Mouse (Mus musculus) embryonic facial prominence, embryonic 13.5 days (tissue): ENCODE data around the gene Abcc8. TPM values are rescaled to one million over a fixed set of nuclear protein-coding genes. Genes with fewer than 3 reads are reported as not detected.
A peak's percentile ranks its signal among the peaks of the same experiment; 100 is the strongest.

ENCODE experiments used
- ATAC-seq: fragments of 200-750 bp; cut with Nextera tagmentation; 2 replicates; pipeline ENCODE4 v1.8.0; 2017; ENCODE audit warnings: low read depth; ENCODE audit not compliant: insufficient number of reproducible peaks, insufficient read depth, low FRiP score, low TSS enrichment
- H3K27ac ChIP-seq: fragments of 300-500 bp; sonication (generic); 2 replicates; pipeline ENCODE4 v1.5.1; 2015; ENCODE audit warnings: moderate library complexity, mild to moderate bottlenecking, inconsistent platforms
- H3K27me3 ChIP-seq: fragments of 300-500 bp; sonication (generic); 2 replicates; pipeline ENCODE4 v1.6.1; 2015; ENCODE audit warnings: mild to moderate bottlenecking, inconsistent platforms
- H3K36me3 ChIP-seq: fragments of 300-500 bp; sonication (generic); 2 replicates; pipeline ENCODE4 v1.6.1; 2015; ENCODE audit warnings: mild to moderate bottlenecking, inconsistent platforms
- H3K4me1 ChIP-seq: fragments of 300-500 bp; sonication (generic); 2 replicates; pipeline ENCODE4 v1.6.1; 2015; ENCODE audit warnings: inconsistent platforms
- H3K4me2 ChIP-seq: fragments of 300-500 bp; sonication (generic); 2 replicates; pipeline ENCODE4 v1.6.1; 2015; ENCODE audit warnings: moderate library complexity, mild to moderate bottlenecking, inconsistent platforms
- H3K4me3 ChIP-seq: fragments of 300-500 bp; sonication (generic); 2 replicates; pipeline ENCODE4 v1.5.1; 2015; ENCODE audit warnings: mild to moderate bottlenecking, inconsistent platforms
- H3K9ac ChIP-seq: fragments of 300-500 bp; sonication (generic); 2 replicates; pipeline ENCODE4 v1.6.1; 2015; ENCODE audit warnings: mild to moderate bottlenecking, inconsistent platforms
- H3K9me3 ChIP-seq: fragments of 300-500 bp; sonication (generic); 2 replicates; pipeline ENCODE4 v1.6.1; 2016; ENCODE audit warnings: inconsistent platforms
- WGBS: fragments of 180-500 bp; shearing (Covaris S2); methylation state at CpG from one replicate; pipeline ENCODE4 v1.1.7; 2015; ENCODE audit warnings: mixed read lengths; 5-methylcytosine and 5-hydroxymethylcytosine counted together
- polyA plus RNA-seq: library from polyadenylated mRNA; unstranded; fragments of >200 nt; fragmentation: Nextera tagmentation; extraction: Ambion mirVana; gene quantifications from 2 replicates; pipeline ENCODE4 v1.2.1, GENCODE M21; 2015

The Abcc8 gene
- polyA plus RNA-seq, 1 experiment from 2014 or later = 1.8 TPM

DNA sequence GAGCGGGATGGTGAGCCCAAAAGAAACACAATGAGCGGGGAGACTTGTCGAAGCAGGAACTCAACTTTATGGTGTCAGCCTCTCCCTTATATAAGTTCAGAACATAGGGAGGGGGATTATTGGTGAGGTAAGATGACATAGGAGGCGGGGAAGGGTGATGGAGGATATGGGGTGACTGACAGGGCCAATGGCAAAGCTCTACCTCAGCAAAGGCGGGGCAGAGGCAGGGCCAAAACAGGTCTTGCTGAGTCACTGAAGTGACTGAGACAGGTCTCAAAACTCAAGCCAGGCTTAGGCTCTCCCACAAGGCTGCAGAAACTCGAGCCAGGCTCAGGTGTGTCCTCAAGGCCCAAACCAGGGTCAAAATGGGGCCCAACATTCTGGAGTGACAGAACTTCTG is 93.5 kb downstream of the Abcc8 start:
- Histone ChIP-seq H3K4me3 (no peak overlapping the region), H3K4me2 (no peak overlapping the region), H3K27me3 (0 out of 2 replicates have a peak, but pooled peaks cover 2% of the 10 kb centered on the region), H3K36me3 (peaks cover 36% of the 10 kb centered on the region), H3K27ac (no peak overlapping the region), H3K9ac (no peak overlapping the region), H3K4me1 (0 out of 2 replicates have a peak, but pooled peaks cover 4% of the 10 kb centered on the region), H3K9me3 (0 out of 2 replicates have a peak, but pooled peaks cover 8% of the 10 kb centered on the region)
- WGBS = 89% methylated on average over 6 of the region's 6 CpGs
- no peak for ATAC-seq

DNA sequence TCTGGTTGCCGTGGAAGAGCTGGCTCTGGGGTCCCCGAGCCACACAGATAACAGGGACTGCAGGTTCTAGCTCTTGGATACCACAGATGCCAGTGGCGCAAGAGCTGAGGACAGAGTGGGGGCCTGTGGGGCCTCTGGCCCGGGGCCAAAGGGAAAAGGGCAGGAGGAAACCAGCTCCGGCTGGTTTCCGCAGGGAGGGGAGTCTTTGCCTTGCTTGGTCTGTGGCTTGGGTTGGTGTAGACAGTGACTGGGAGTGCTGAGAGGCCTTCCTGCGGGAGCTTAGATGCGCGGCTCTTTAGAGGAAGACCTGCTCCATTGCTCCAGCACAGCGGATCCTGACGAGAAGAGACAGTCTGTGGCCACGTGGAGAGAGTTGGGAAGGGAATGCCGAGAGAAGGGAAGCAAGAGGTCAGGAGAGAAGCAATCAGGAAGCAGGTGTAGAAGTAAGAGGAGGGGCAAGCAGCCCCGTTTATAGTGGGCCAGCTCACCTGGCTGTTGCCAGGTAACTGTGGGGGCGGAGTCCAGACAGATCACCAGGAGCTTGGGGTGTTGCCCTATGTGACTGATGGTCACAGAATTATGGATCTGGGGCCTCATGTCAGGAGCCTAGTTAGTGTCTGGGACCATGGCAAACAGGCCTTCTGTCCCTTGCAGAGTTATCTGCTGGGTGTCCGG is 94.9 kb downstream of the Abcc8 start:
- Histone ChIP-seq H3K27me3 (no peaks in the 10 kb centered on the region), H3K4me1 (0 out of 2 replicates have a peak, but pooled peaks cover 4% of the 10 kb centered on the region), H3K9ac (no peak overlapping the region), H3K9me3 (0 out of 2 replicates have a peak, but pooled peaks cover 8% of the 10 kb centered on the region), H3K4me3 (no peak overlapping the region), H3K27ac (peak overlapping the region; percentile 33; the same call in 1 of the 2 replicates), H3K4me2 (no peak overlapping the region), H3K36me3 (peaks cover 50% of the 10 kb centered on the region)
- no peak for ATAC-seq
- 71% methylated on average over 16 of the region's 16 CpGs for WGBS

DNA sequence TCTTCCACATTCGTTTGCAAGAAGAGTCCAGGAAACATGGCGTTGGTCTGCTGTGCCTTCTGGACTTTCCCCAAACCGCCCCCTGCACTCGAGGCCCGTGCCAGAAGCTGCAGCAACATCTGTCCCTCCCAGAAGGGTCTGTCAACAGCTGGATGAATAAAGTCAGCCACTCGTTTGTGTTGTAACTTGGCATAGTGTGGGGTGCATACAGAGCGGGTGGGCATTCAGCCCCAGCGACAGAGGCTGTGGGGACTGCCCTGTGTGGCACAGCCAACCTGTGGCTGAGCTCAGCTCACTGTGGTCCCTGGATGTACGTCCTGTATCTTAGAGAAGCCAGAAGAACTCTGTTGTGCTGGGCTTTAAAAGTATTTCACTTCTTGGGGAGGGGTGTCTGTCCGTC is 95.8 kb downstream of the Abcc8 start:
- WGBS = 89% methylated on average over 10 of the region's 10 CpGs

DNA sequence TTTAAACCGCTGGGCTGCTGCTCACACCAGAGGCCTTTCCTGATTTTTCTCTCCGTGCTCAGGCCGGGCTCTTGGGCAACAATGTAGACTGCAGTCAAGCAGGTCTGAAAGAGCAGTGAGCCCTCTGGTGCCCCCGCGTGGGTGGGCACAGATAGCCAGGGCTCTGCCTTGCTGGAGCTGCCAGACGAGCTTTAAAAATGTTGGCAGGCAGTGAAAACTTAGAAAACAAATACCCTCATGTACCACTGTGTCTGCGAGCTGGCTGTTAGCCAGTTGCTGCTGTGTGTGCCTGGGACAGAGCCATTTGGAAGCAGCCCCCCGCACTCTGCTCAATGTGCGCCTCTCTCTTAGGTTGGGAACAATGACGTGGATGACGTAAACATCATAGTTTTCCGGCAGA is 102.2 kb downstream of the Abcc8 start:
- Histone ChIP-seq H3K27ac (no peak overlapping the region), H3K4me2 (no peak overlapping the region), H3K9me3 (no peaks in the 10 kb centered on the region), H3K4me1 (no peaks in the 10 kb centered on the region), H3K36me3 (peaks cover 96% of the 10 kb centered on the region), H3K4me3 (no peak overlapping the region), H3K9ac (0 out of 2 replicates have a peak overlapping the region, but pooled peaks have one; percentile 21), H3K27me3 (no peaks in the 10 kb centered on the region)
- 91% methylated on average over 12 of the region's 12 CpGs for WGBS
- ATAC-seq = no peak

More for the DNA sequence above, 95.8 kb downstream of the Abcc8 start:
- 0 out of 2 replicates have a peak, but pooled peaks cover 4% of the 10 kb centered on the region for H3K4me1 ChIP-seq
- H3K4me3 ChIP-seq = no peak overlapping the region
- 0 out of 2 replicates have a peak, but pooled peaks cover 5% of the 10 kb centered on the region for H3K9me3 ChIP-seq
- no peak overlapping the region for H3K4me2 ChIP-seq
- H3K36me3 ChIP-seq = peaks cover 59% of the 10 kb centered on the region
- no peaks in the 10 kb centered on the region for H3K27me3 ChIP-seq
- ATAC-seq = no peak
- H3K9ac ChIP-seq = no peak overlapping the region
- no peak overlapping the region for H3K27ac ChIP-seq

DNA sequence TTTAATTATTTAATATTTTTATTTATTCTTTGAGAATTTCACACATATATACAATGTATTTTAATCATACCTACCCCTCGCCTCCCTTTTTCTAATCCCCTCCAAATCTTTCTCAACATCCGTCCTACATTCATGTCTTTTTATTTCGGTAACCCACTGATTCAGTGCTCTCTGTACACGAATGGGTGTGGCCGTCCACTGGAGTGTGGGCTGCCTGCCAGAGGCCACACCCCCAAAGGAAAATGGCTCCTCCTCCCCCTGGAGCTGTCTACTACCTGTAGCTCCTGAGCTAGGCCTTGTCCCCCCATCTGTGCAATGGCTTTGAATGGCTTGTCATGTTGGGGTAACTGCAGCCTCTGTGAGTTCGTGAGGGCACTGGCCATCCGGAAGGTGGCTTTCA is 103.0 kb downstream of the Abcc8 start:
- Histone ChIP-seq H3K4me3 (no peak overlapping the region), H3K9me3 (no peaks in the 10 kb centered on the region), H3K4me2 (no peak overlapping the region), H3K27me3 (no peaks in the 10 kb centered on the region), H3K4me1 (no peaks in the 10 kb centered on the region), H3K27ac (no peak overlapping the region), H3K9ac (no peak overlapping the region), H3K36me3 (peaks cover 96% of the 10 kb centered on the region)
- WGBS = 83% methylated on average over 7 of the region's 7 CpGs
- ATAC-seq = no peak

DNA sequence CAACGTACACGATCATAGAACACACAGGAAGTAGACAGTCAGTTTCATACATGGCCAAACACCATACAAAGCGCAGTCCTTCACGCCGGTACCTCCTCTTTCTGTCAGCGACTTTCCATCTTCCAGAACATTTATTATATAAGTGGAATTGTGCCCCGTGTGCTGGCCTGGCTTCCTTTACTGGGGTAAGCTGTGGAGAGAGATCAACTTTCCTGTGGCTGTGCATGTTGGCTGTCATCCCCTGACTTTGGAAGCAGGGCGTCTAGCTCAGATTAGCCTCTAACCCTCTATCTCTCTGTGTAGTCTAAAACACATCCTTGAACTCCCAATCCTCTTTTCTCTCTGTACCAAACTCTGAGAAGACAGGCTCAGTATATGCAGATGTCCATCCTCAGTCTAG is 111.0 kb downstream of the Abcc8 start:
- no peak overlapping the region for H3K4me3 ChIP-seq
- H3K4me2 ChIP-seq = no peak overlapping the region
- 92% methylated on average over 8 of the region's 8 CpGs for WGBS
- no peaks in the 10 kb centered on the region for H3K4me1 ChIP-seq
- ATAC-seq = no peak
- H3K9me3 ChIP-seq = no peaks in the 10 kb centered on the region
- H3K27ac ChIP-seq = no peak overlapping the region
- no peak overlapping the region for H3K9ac ChIP-seq
- peaks cover 93% of the 10 kb centered on the region for H3K36me3 ChIP-seq
- H3K27me3 ChIP-seq = no peaks in the 10 kb centered on the region

DNA sequence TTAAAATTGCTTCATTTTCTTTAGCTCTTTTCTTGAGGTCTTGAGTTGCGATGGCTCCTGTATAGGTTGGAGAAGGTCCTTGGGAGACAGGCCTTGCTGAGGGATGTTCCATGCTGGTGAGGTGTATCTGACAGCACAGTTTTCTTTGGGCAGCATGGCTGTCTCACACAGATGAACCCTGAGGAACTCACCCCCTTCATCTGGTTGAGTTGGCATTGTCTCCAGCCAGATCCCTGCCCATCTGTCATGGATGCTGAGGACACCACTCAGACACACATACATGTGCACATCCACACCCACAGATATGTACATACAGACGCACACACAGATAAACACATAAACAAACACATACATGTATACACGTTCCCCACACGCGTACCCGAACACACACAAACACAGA is 116.5 kb downstream of the Abcc8 start:
- ATAC-seq = no peak
- no peak overlapping the region for H3K4me3 ChIP-seq
- peaks cover 93% of the 10 kb centered on the region for H3K36me3 ChIP-seq
- 93% methylated on average over 6 of the region's 6 CpGs for WGBS
- H3K4me2 ChIP-seq = no peak overlapping the region
- no peaks in the 10 kb centered on the region for H3K4me1 ChIP-seq
- H3K27ac ChIP-seq = no peak overlapping the region
- no peaks in the 10 kb centered on the region for H3K27me3 ChIP-seq
- no peaks in the 10 kb centered on the region for H3K9me3 ChIP-seq
- no peak overlapping the region for H3K9ac ChIP-seq

DNA sequence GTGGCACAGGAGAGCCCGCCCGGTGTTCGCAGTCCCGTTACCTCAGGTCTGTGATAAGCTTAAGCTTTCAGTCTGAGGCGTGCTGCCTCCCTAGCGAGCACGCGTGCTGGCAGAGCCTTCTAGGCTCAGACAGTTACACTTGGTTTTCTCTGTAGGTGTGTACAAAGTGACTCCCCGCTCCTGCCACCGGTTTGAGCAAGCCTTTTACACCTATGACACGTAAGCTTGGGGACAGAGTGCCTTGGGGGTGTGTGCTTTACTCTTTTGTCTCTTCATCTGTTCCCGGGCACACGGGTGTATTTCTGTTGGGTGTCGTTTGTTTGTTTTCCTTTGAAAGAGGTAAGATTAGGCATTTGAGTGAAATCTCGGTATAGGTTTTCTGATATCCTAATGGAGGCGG is 118.2 kb downstream of the Abcc8 start:
- Histone ChIP-seq H3K9me3 (no peaks in the 10 kb centered on the region), H3K4me3 (no peak overlapping the region), H3K9ac (no peak overlapping the region), H3K27ac (no peak overlapping the region), H3K4me2 (no peak overlapping the region), H3K36me3 (peaks cover 93% of the 10 kb centered on the region), H3K4me1 (no peaks in the 10 kb centered on the region), H3K27me3 (no peaks in the 10 kb centered on the region)
- 93% methylated on average over 16 of the region's 16 CpGs for WGBS
- ATAC-seq = no peak

DNA sequence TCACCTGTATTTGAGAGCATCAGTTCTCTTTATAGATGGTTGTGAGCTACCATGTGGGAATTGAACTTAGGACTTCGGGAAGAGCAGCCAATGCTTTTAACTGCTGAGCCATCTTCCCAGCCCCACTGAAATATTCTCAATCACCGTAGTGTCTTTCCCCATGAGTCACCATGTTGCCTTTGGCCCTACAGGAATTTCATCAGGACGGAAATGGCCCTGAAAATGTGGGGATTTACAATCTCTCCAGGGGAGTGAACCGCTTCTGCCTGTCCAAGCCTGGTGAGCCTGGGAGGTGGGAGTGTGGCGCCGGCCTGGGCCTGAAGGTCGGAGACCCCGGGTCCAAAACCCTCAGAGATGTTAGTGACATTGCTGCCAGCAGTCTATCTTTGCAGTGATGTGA is 119.1 kb downstream of the Abcc8 start:
- no peak for ATAC-seq
- no peaks in the 10 kb centered on the region for H3K4me1 ChIP-seq
- no peak overlapping the region for H3K9ac ChIP-seq
- no peak overlapping the region for H3K4me2 ChIP-seq
- H3K27me3 ChIP-seq = no peaks in the 10 kb centered on the region
- WGBS = 92% methylated on average over 8 of the region's 8 CpGs
- no peak overlapping the region for H3K27ac ChIP-seq
- H3K9me3 ChIP-seq = no peaks in the 10 kb centered on the region
- H3K4me3 ChIP-seq = no peak overlapping the region
- peaks cover 92% of the 10 kb centered on the region for H3K36me3 ChIP-seq

DNA sequence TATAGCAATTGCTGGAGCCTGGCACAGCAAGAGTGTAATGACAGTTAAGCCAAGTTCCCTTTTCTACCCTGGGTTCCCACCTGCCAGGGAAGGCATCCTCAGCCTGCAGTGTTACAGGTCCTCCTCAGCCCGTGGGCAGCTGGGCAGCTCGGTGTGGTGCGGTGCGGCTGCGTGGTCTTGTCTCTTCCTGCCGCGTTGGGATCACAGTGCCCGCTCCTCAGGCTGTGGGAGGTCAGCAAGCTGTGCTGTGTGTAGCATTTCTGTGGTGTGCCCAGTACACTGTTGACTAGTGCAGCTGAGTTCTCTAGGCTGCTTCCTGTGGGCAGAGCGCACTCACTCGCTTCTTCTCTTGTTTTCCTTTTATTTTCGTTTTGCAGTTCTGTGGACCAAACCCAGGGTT is 121.0 kb downstream of the Abcc8 start:
- Histone ChIP-seq H3K27ac (no peak overlapping the region), H3K4me3 (no peak overlapping the region), H3K9me3 (no peaks in the 10 kb centered on the region), H3K27me3 (no peaks in the 10 kb centered on the region), H3K36me3 (peaks cover 95% of the 10 kb centered on the region), H3K4me1 (no peaks in the 10 kb centered on the region), H3K9ac (no peak overlapping the region), H3K4me2 (no peak overlapping the region)
- ATAC-seq = no peak
- 92% methylated on average over 11 of the region's 11 CpGs for WGBS
